Mouse (Mus musculus) thymus, adult 2 months (tissue): ENCODE measurements around the gene Klhl41. TPM values are rescaled to one million over a fixed set of nuclear protein-coding genes. Genes with fewer than 3 reads are reported as not detected.

ENCODE experiments used
- DNase-seq: peaks from one replicate; pipeline ENCODE4 v3.0.0; 2021
- H3K27ac ChIP-seq: fragments of 200-500 bp; 2 replicates; pipeline ENCODE4 v1.5.1; 2012; ENCODE audit warnings: low read length, control low read depth; ENCODE audit not compliant: control insufficient read depth, insufficient read depth
- H3K27me3 ChIP-seq: fragments of 200-500 bp; 2 replicates; pipeline ENCODE4 v1.6.1; 2012; ENCODE audit warnings: mild to moderate bottlenecking, low read length, moderate library complexity, mixed read lengths; ENCODE audit not compliant: control insufficient read depth, insufficient read depth
- H3K36me3 ChIP-seq: fragments of 200-500 bp; 2 replicates; pipeline ENCODE4 v1.6.1; 2012; ENCODE audit warnings: mild to moderate bottlenecking, low read length, moderate library complexity; ENCODE audit not compliant: control insufficient read depth, insufficient read depth
- H3K4me1 ChIP-seq: fragments of 200-500 bp; replicated peaks from 2 replicates; pipeline ENCODE4 v1.6.1; 2012; ENCODE audit warnings: low read length; ENCODE audit not compliant: control insufficient read depth, insufficient read depth
- H3K4me3 ChIP-seq: fragments of 200-500 bp; 2 replicates; pipeline ENCODE4 v1.5.1; 2012; ENCODE audit warnings: mild to moderate bottlenecking, low read length, control low read depth, moderate library complexity; ENCODE audit not compliant: control insufficient read depth, insufficient read depth
- CTCF ChIP-seq: fragments of 200-500 bp; IDR thresholded peaks from 2 replicates; pipeline ENCODE4 v1.5.1; 2012; ENCODE audit warnings: mild to moderate bottlenecking, control low read depth, low read length, moderate library complexity, borderline replicate concordance; ENCODE audit not compliant: control insufficient read depth, poor library complexity, insufficient read depth; ENCODE audit errors: extremely low read depth
- POLR2A ChIP-seq: fragments of 200-500 bp; IDR thresholded peaks from 2 replicates; pipeline ENCODE4 v1.6.1; 2012; ENCODE audit warnings: mild to moderate bottlenecking, low read length, control low read depth, moderate library complexity; ENCODE audit not compliant: control insufficient read depth, poor library complexity, insufficient read depth; ENCODE audit errors: extremely low read depth
- WGBS: fragments of 180-500 bp; shearing (Covaris S2); methylation state at CpG from one replicate; pipeline ENCODE4 v1.1.7; 2018; 5-methylcytosine and 5-hydroxymethylcytosine counted together
- polyA plus RNA-seq: library from polyadenylated mRNA; depleted of rRNA; stranded (reverse); fragments of >200 nt; gene quantifications from 2 replicates; pipeline ENCODE4 v1.2.3, GENCODE M21; 2012; rRNA removed

Gene Klhl41
- polyA plus RNA-seq, 1 experiment: 0.43 TPM

DNA sequence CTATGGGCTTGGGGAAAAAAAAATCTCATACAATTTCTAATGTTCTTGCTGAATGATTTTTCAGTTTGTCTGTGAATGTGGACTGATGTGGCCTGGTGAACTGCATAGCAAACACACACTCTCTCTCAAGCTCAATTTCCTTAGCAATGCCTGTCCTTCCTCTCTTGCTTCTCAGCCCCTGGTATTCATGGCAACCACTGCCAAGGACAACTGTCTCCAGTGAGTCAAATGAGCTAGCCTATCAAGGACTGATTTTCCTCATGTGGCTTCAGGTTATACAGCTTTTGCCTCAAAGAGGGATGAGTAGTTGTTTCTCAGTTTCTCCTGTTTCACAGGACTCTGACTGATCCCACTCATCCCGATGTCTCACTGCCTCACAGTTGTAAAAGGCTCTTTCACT is 49.2 kb downstream of the Klhl41 start:
- no peak overlapping the region for H3K27ac ChIP-seq
- DNase-seq: no peak
- no peak overlapping the region for H3K4me3 ChIP-seq
- no peaks in the 10 kb centered on the region for H3K36me3 ChIP-seq
- H3K4me1 ChIP-seq: no peaks in the 10 kb centered on the region
- 89% methylated on average over 1 of the region's 1 CpGs for WGBS
- H3K27me3 ChIP-seq: no peaks in the 10 kb centered on the region
- TF ChIP-seq CTCF (no peak), POLR2A (no peak)

- H3K4me1 ChIP-seq: no peaks in the 10 kb centered on the region; the same call in 1 of the 2 replicates
- H3K27me3 ChIP-seq: no peaks in the 10 kb centered on the region
- H3K27ac ChIP-seq: peak within 1 kb of the TSS; percentile 34; the same call in 1 of the 2 replicates
- peak within 1 kb of the TSS; percentile 93 for H3K4me3 ChIP-seq
- no peak for TF ChIP-seq CTCF
- TF ChIP-seq POLR2A: no peak
- DNase-seq: no peak
- 5% methylated on average over 12 of the region's 12 CpGs for WGBS
- H3K36me3 ChIP-seq: no peaks in the 10 kb centered on the region
Measured at GRCm38 (mm10) chr2:69722273-69722649, 52.3 kb downstream of the Klhl41 start, which contains the start of gene Ppig. Ppig (plus strand) TSS chr2:69722545.

GRCm38 (mm10) chr2:69722650-69723518 is 53.0 kb downstream of the Klhl41 start:
- H3K27me3 ChIP-seq: no peaks in the 10 kb centered on the region
- H3K36me3 ChIP-seq: no peaks in the 10 kb centered on the region
- peak; percentile 90 for DNase-seq
- peak overlapping the region; percentile 34; the same call in 1 of the 2 replicates for H3K27ac ChIP-seq
- H3K4me3 ChIP-seq: peak overlapping the region; percentile 93
- TF ChIP-seq CTCF (0 out of 2 replicates have a peak, but pooled peaks have one; percentile 21), POLR2A (0 out of 2 replicates have a peak, but pooled peaks have one; percentile 35)
- no peaks in the 10 kb centered on the region; the same call in 1 of the 2 replicates for H3K4me1 ChIP-seq
- WGBS: under 1% methylated on average over 91 of the region's 91 CpGs

- H3K27me3 ChIP-seq: no peaks in the 10 kb centered on the region
- no peaks in the 10 kb centered on the region for H3K36me3 ChIP-seq
- H3K4me1 ChIP-seq: no peaks in the 10 kb centered on the region; the same call in 1 of the 2 replicates
- peak overlapping the region; percentile 93 for H3K4me3 ChIP-seq
- peak overlapping the region; percentile 34; the same call in 1 of the 2 replicates for H3K27ac ChIP-seq
- WGBS: 1% methylated on average over 13 of the region's 13 CpGs
- no peak for TF ChIP-seq CTCF
- no peak for TF ChIP-seq POLR2A
- DNase-seq: no peak
Measured at GRCm38 (mm10) chr2:69723519-69723825, 53.6 kb downstream of the Klhl41 start.

Other genes with a start within 250 kb of the Klhl41 start
- 0.11 and 0.50 TPM in 2 replicates for gene Lrp2, start 84.1 kb upstream of the Klhl41 start, polyA plus RNA-seq
- 0.39 and 0.45 TPM in 2 replicates for gene Bbs5, start 22.9 kb upstream of the Klhl41 start, polyA plus RNA-seq
- 5.4 and 5.9 TPM in 2 replicates for gene Fastkd1, start 43.4 kb downstream of the Klhl41 start, polyA plus RNA-seq
- 2.2 and 2.7 TPM in 2 replicates for gene Ppig, start 52.4 kb downstream of the Klhl41 start, polyA plus RNA-seq
- gene Ccdc173, start 119.5 kb downstream of the Klhl41 start, polyA plus RNA-seq: 0.26 and 0.43 TPM in 2 replicates
- 87.1 and 106 TPM in 2 replicates for gene Phospho2, start 119.5 kb downstream of the Klhl41 start, polyA plus RNA-seq
- gene Klhl23, start 151.8 kb downstream of the Klhl41 start, polyA plus RNA-seq: 2.5 and 3.4 TPM in 2 replicates
- 5.4 and 6.9 TPM in 2 replicates for gene Ssb, start 191.4 kb downstream of the Klhl41 start, polyA plus RNA-seq
- gene Mettl5, start 215.5 kb downstream of the Klhl41 start, polyA plus RNA-seq: 4.0 and 4.8 TPM in 2 replicates
- gene Ubr3, start 227.1 kb downstream of the Klhl41 start, polyA plus RNA-seq: 13.7 and 13.9 TPM in 2 replicates